Mouse (Mus musculus): Measurements from ENCODE around the gene Urb2. TPM values are rescaled to one million over a fixed set of nuclear protein-coding genes. Genes with fewer than 3 reads are reported as not detected.
"Not testable (repeated sequence)": the region's sequence is repeated elsewhere in the genome, so short reads cannot be mapped to it uniquely, and the experiment has no call there.

The Urb2 gene
- polyA plus RNA-seq, 1 experiment from 2014 or later, result 11.0 TPM

DNA sequence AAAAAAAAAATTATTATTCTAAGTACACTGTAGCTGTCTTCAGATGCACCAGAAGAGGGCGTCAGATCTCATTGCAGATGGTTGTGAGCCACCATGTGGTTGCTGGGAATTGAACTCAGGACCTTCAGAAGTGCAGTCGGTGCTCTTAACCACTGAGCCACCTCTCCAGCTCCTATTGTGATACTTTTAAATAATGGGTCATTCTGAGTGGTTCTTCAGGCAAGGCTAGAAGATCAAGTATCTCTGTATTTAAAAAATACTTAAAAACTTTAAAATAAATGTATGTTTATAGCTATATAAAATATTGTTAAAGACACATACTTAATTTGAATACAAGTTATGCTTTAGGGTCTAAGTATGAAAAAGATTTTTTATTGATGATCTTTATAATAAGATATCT is 5.0 kb downstream of the Urb2 start:
- peaks cover 45% of the 10 kb centered on the region for H3K36me3 ChIP-seq (ENCODE audit: control insufficient read depth, insufficient read depth, low read length)
- not testable (repeated sequence) for H3K9ac ChIP-seq (ENCODE audit: low read depth, low read length); H3K4me3 ChIP-seq (ENCODE audit: low read depth, low read length); H3K9me3 ChIP-seq (ENCODE audit: control insufficient read depth, low read length); H3K4me2 ChIP-seq; H3K27ac ChIP-seq (ENCODE audit: low read depth, low read length); H3K27me3 ChIP-seq (replicated peaks; ENCODE audit: control insufficient read depth, insufficient read depth, low read length); H3K4me1 ChIP-seq (replicated peaks; ENCODE audit: control insufficient read depth, insufficient read depth, low read length); DNase-seq (ENCODE audit: low spot score); ATAC-seq (replicated peaks; ENCODE audit: low FRiP score)
- 75% methylated on average over 2 of the region's 2 CpGs for WGBS

DNA sequence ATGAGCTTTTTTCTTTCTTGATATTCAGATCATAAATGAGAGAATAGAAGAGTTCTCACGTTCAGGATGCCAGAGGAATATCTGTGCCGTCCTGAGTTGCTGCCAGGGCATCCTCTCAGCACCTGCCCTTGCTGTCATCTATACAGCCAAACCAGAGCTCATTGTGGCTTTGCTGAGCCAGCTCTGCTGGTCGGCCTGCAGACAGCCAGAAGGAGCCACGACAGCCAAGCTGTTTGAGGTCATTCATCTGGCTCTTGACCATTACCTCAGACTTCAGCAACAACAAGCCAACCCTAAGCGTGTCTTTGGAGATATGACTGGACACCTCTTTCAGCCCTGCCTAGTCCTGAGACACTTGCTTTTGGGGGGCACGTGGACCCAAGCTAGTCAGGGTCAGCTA is 6.5 kb downstream of the Urb2 start:
- no peaks in the 10 kb centered on the region for H3K27me3 ChIP-seq (replicated peaks; ENCODE audit: control insufficient read depth, insufficient read depth, low read length)
- peaks cover 5% of the 10 kb centered on the region; the same call in 1 of the 2 replicates for H3K4me1 ChIP-seq (replicated peaks; ENCODE audit: control insufficient read depth, insufficient read depth, low read length)
- no peak overlapping the region for H3K27ac ChIP-seq (ENCODE audit: low read depth, low read length)
- peaks cover 54% of the 10 kb centered on the region for H3K36me3 ChIP-seq (ENCODE audit: control insufficient read depth, insufficient read depth, low read length)
- DNase-seq (ENCODE audit: low spot score), result no peak
- ATAC-seq (replicated peaks; ENCODE audit: low FRiP score), result no peak
- no peak overlapping the region for H3K9ac ChIP-seq (ENCODE audit: low read depth, low read length)
- 89% methylated on average over 6 of the region's 6 CpGs for WGBS
- no peak overlapping the region for H3K4me3 ChIP-seq (ENCODE audit: low read depth, low read length)
- no peaks in the 10 kb centered on the region for H3K9me3 ChIP-seq (ENCODE audit: control insufficient read depth, low read length)
- no peak overlapping the region for H3K4me2 ChIP-seq

GRCm38 (mm10) chr8:124033400-124033799 is 12.1 kb downstream of the Urb2 start:
- 71% methylated on average over 5 of the region's 5 CpGs for WGBS

DNA sequence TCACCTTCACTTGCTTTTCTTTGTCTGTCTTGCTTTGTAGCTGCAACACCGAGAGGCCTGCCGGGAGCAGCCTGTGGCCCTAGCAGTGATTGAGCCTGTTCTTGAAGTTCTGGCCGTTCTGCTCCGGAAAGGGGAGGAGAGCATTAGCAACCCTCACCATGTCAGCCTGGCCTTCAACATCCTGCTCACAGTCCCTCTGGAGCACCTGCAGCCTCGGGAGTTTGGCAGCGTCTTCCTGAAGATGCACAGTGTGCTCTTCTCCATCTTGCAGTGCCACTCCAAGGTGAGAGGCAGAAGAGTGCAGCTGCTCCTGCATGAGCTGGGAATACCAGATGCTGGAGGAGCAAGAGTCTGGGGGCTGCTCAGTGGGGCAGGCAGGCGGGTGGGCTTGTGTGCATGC is 16.8 kb downstream of the Urb2 start:
- peaks cover 43% of the 10 kb centered on the region for H3K36me3 ChIP-seq (ENCODE audit: control insufficient read depth, insufficient read depth, low read length)
- WGBS, result 94% methylated on average over 7 of the region's 7 CpGs

More at GRCm38 (mm10) chr8:124033400-124033799, 12.1 kb downstream of the Urb2 start:
- Histone ChIP-seq H3K9ac (ENCODE audit: low read depth, low read length) (no peak overlapping the region), H3K4me2 (no peak overlapping the region), H3K9me3 (ENCODE audit: control insufficient read depth, low read length) (no peaks in the 10 kb centered on the region), H3K27me3 (replicated peaks; ENCODE audit: control insufficient read depth, insufficient read depth, low read length) (no peaks in the 10 kb centered on the region), H3K27ac (ENCODE audit: low read depth, low read length) (no peak overlapping the region), H3K36me3 (ENCODE audit: control insufficient read depth, insufficient read depth, low read length) (peaks cover 63% of the 10 kb centered on the region), H3K4me3 (ENCODE audit: low read depth, low read length) (no peak overlapping the region), H3K4me1 (replicated peaks; ENCODE audit: control insufficient read depth, insufficient read depth, low read length) (no peaks in the 10 kb centered on the region)
- no peak for ATAC-seq (replicated peaks; ENCODE audit: low FRiP score)
- no peak for DNase-seq (ENCODE audit: low spot score)

GRCm38 (mm10) chr8:124039351-124039750 is 18.0 kb downstream of the Urb2 start:
- ATAC-seq (replicated peaks; ENCODE audit: low FRiP score), result no peak

More for the DNA sequence above, 16.8 kb downstream of the Urb2 start:
- Histone ChIP-seq H3K4me2 (no peak overlapping the region), H3K4me1 (replicated peaks; ENCODE audit: control insufficient read depth, insufficient read depth, low read length) (no peaks in the 10 kb centered on the region), H3K27ac (ENCODE audit: low read depth, low read length) (no peak overlapping the region), H3K9ac (ENCODE audit: low read depth, low read length) (no peak overlapping the region), H3K27me3 (replicated peaks; ENCODE audit: control insufficient read depth, insufficient read depth, low read length) (no peaks in the 10 kb centered on the region), H3K4me3 (ENCODE audit: low read depth, low read length) (no peak overlapping the region), H3K9me3 (ENCODE audit: control insufficient read depth, low read length) (no peaks in the 10 kb centered on the region)
- no peak for DNase-seq (ENCODE audit: low spot score)
- ATAC-seq (replicated peaks; ENCODE audit: low FRiP score), result no peak

DNA sequence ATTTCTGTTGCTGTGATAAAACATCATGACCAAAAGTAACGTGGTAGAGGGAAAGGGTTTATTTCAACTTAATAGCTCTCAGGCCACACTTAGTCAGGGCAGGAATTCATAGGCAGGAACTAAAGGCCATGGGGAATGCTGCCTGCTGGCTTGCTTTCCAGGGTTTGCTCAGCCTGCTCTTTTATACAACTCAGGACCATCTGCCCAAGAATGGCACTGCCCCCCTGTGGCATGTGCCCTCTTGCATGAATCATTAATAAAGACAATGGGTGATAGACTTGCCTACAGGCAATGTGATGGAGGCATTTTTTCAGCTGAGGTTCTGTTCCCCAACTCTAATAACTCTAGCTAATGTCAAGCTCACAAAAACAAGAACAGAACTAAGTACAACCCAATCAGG is 20.9 kb downstream of the Urb2 start:
- Histone ChIP-seq H3K9ac (ENCODE audit: low read depth, low read length) (no peak overlapping the region), H3K4me3 (ENCODE audit: low read depth, low read length) (no peak overlapping the region)

More at GRCm38 (mm10) chr8:124039351-124039750, 18.0 kb downstream of the Urb2 start:
- Histone ChIP-seq H3K4me1 (replicated peaks; ENCODE audit: control insufficient read depth, insufficient read depth, low read length) (no peaks in the 10 kb centered on the region), H3K9me3 (ENCODE audit: control insufficient read depth, low read length) (no peaks in the 10 kb centered on the region), H3K4me3 (ENCODE audit: low read depth, low read length) (no peak overlapping the region), H3K9ac (ENCODE audit: low read depth, low read length) (no peak overlapping the region), H3K27ac (ENCODE audit: low read depth, low read length) (no peak overlapping the region), H3K27me3 (replicated peaks; ENCODE audit: control insufficient read depth, insufficient read depth, low read length) (no peaks in the 10 kb centered on the region), H3K36me3 (ENCODE audit: control insufficient read depth, insufficient read depth, low read length) (peaks cover 40% of the 10 kb centered on the region), H3K4me2 (no peak overlapping the region)
- WGBS, result 82% methylated on average over 4 of the region's 4 CpGs
- DNase-seq (ENCODE audit: low spot score), result no peak

GRCm38 (mm10) chr8:124044421-124044820 is 23.1 kb downstream of the Urb2 start:
- Histone ChIP-seq H3K4me2 (no peak overlapping the region), H3K36me3 (ENCODE audit: control insufficient read depth, insufficient read depth, low read length) (peaks cover 25% of the 10 kb centered on the region), H3K9me3 (ENCODE audit: control insufficient read depth, low read length) (no peaks in the 10 kb centered on the region), H3K27ac (ENCODE audit: low read depth, low read length) (no peak overlapping the region), H3K4me1 (replicated peaks; ENCODE audit: control insufficient read depth, insufficient read depth, low read length) (no peaks in the 10 kb centered on the region), H3K27me3 (replicated peaks; ENCODE audit: control insufficient read depth, insufficient read depth, low read length) (no peaks in the 10 kb centered on the region), H3K9ac (ENCODE audit: low read depth, low read length) (no peak overlapping the region), H3K4me3 (ENCODE audit: low read depth, low read length) (no peak overlapping the region)
- 91% methylated on average over 5 of the region's 5 CpGs for WGBS
- DNase-seq (ENCODE audit: low spot score) (no peak), ATAC-seq (replicated peaks; ENCODE audit: low FRiP score) (no peak)

More for the DNA sequence above, 20.9 kb downstream of the Urb2 start:
- WGBS, result 84% methylated on average over 1 of the region's 1 CpGs
- Histone ChIP-seq H3K27ac (ENCODE audit: low read depth, low read length) (no peak overlapping the region), H3K27me3 (replicated peaks; ENCODE audit: control insufficient read depth, insufficient read depth, low read length) (no peaks in the 10 kb centered on the region), H3K4me2 (no peak overlapping the region), H3K9me3 (ENCODE audit: control insufficient read depth, low read length) (no peaks in the 10 kb centered on the region), H3K36me3 (ENCODE audit: control insufficient read depth, insufficient read depth, low read length) (peaks cover 31% of the 10 kb centered on the region), H3K4me1 (replicated peaks; ENCODE audit: control insufficient read depth, insufficient read depth, low read length) (no peaks in the 10 kb centered on the region)
- ATAC-seq (replicated peaks; ENCODE audit: low FRiP score) (no peak), DNase-seq (ENCODE audit: low spot score) (no peak)

GRCm38 (mm10) chr8:124044931-124045330 is 23.6 kb downstream of the Urb2 start:
- Histone ChIP-seq H3K4me2 (no peak overlapping the region), H3K4me1 (replicated peaks; ENCODE audit: control insufficient read depth, insufficient read depth, low read length) (no peaks in the 10 kb centered on the region), H3K9me3 (ENCODE audit: control insufficient read depth, low read length) (no peaks in the 10 kb centered on the region), H3K9ac (ENCODE audit: low read depth, low read length) (no peak overlapping the region), H3K4me3 (ENCODE audit: low read depth, low read length) (no peak overlapping the region), H3K36me3 (ENCODE audit: control insufficient read depth, insufficient read depth, low read length) (peaks cover 25% of the 10 kb centered on the region), H3K27me3 (replicated peaks; ENCODE audit: control insufficient read depth, insufficient read depth, low read length) (no peaks in the 10 kb centered on the region), H3K27ac (ENCODE audit: low read depth, low read length) (no peak overlapping the region)
- ATAC-seq (replicated peaks; ENCODE audit: low FRiP score), result no peak
- 95% methylated on average over 12 of the region's 12 CpGs for WGBS
- DNase-seq (ENCODE audit: low spot score), result no peak

GRCm38 (mm10) chr8:124045856-124046255 is 24.5 kb downstream of the Urb2 start:
- WGBS, result 79% methylated on average over 8 of the region's 8 CpGs
- no peak overlapping the region for H3K27ac ChIP-seq (ENCODE audit: low read depth, low read length)

More at GRCm38 (mm10) chr8:124045856-124046255, 24.5 kb downstream of the Urb2 start:
- H3K4me2 ChIP-seq, result no peak overlapping the region
- H3K36me3 ChIP-seq (ENCODE audit: control insufficient read depth, insufficient read depth, low read length), result peaks cover 20% of the 10 kb centered on the region
- no peak for DNase-seq (ENCODE audit: low spot score)
- no peaks in the 10 kb centered on the region for H3K9me3 ChIP-seq (ENCODE audit: control insufficient read depth, low read length)
- no peak overlapping the region for H3K4me3 ChIP-seq (ENCODE audit: low read depth, low read length)
- H3K27me3 ChIP-seq (replicated peaks; ENCODE audit: control insufficient read depth, insufficient read depth, low read length), result no peaks in the 10 kb centered on the region
- no peak for ATAC-seq (replicated peaks; ENCODE audit: low FRiP score)
- H3K4me1 ChIP-seq (replicated peaks; ENCODE audit: control insufficient read depth, insufficient read depth, low read length), result no peaks in the 10 kb centered on the region
- H3K9ac ChIP-seq (ENCODE audit: low read depth, low read length), result no peak overlapping the region

Data from liver, embryonic 11.5 days (tissue).